Mouse (Mus musculus) ES-CJ7 (cell line): Measurements from ENCODE around the gene Pim3.

Source experiments
- DNase-seq: peaks from one replicate; pipeline ENCODE4 v3.0.0; 2011; ENCODE audit warnings: low read depth, low spot score

Gene Pim3

GRCm38 (mm10) chr15:88857361-88857760 lies 4.6 kb upstream of the Pim3 start:
- no peak for DNase-seq

DNA sequence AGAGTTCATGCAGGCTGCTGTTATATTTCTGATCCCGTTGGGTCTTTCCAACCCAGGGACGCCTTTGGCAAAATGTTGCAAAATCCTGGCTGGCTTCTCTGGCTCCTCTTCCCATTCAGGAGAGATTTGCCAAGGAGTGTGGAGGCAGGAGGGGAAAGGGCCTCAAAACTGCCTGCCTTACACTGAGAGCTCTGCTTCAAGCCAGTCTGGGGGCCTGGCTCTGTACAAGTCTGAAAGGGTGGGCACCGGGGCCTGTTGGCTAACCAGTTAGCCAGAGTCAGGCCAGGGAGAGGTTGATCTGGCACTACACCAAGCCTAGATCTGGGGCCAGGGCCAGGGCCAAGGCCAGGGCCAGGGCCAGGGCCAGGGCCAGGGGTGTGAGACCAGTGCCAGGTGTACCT lies 3.8 kb upstream of the Pim3 start:
- no peak for DNase-seq

DNA sequence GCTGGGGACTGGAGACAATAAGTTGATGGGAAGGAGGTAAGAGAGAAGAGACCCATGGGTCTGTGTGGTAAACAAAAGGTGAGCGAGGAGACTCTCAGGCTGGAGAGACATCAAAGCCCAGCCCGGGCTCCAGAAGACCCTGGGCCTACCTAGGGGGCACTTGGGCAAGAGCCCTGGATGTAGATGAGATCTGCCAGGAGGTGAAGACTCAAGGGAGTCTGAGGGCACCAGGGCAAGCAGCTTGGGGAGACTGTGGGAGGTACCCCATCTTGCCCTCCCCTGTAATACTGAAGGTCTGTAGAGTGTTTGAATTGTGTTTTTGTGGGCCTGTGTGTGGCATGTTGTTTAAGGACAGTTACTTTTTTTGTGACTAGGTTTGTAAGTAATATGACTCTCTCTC lies 3.3 kb upstream of the Pim3 start:
- DNase-seq = no peak

GRCm38 (mm10) chr15:88859206-88859970 lies 2.6 kb upstream of the Pim3 start:
- no peak for DNase-seq

GRCm38 (mm10) chr15:88860781-88861180 lies 1.2 kb upstream of the Pim3 start:
- DNase-seq = no peak

- peak; percentile 51 for DNase-seq
Observed at GRCm38 (mm10) chr15:88862881-88863694, 1.1 kb downstream of the Pim3 start.

DNA sequence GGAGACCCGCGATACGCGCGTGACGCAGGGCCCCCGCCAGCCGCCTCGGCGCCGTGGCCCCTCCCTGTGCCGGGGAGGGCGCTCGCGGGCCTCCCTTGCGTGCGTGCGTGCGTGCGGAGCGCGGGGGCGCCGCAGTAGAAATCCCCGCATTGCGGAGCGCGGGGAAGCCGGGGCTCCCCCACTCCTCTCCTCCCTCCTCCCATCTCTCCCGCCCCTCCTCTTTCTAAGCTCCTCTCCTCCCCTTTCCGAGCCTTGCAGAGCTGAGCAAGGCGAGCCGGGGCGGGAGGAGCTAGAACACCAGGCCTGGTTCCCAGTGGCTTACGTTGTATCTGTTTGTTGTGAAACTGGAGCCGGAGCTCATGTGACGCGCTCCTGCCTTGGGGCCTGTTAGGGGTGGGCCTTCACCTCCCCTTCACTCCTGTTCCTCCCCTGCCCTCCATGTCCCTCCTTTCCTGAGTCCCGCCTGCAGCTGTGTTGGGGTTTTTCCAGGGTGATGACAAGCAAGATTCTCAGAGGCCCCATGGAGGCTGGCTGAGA lies 1.8 kb downstream of the Pim3 start:
- DNase-seq = peak; percentile 94

DNA sequence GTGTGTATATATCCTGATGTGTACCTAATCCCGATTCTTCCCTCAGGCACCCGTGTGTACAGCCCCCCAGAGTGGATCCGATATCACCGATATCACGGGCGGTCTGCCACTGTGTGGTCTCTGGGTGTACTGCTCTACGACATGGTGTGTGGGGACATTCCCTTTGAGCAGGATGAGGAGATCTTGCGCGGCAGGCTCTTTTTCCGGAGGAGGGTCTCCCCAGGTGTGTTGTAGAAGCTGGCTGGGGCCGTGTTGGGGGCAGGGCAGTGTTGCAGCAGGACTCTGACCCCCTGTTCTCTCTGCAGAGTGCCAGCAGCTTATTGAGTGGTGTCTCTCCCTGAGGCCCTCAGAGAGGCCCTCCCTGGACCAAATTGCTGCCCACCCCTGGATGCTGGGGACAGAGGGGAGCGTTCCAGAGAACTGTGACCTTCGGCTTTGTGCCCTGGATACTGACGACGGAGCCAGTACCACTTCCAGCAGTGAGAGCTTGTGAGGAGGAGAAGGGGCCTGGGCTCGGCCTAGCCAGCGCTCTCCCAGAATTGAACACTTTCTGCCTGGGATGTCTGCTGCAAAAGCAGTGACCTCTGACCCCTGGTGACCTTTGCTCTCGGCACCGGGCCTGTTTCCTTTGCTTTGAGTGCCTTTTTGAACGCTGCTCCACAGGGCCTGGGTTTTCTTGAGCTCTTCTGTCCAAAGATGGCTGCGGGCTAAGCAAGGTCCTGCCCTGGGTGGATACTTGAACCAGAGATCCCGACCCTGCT lies 2.5 kb downstream of the Pim3 start:
- peak; percentile 32 for DNase-seq

DNA sequence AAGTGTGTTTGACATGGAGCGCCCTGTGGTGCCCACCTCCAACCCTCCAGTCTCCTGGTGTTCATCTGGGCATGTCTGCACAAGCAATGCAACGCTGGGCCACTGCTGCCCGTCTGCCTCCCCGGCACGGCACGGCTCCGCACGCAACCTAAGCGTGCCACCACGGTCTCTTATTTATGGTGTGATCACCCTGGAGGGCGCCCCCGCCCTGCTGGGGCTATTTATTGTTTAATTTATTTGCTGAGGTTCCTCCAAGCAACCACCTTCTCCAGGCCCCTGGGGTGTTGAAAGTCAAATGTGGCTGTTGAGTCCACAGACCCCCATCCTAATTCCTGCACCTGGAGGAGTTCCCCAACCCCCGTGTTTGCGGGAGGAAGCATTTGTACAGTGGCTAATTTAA lies 3.1 kb downstream of the Pim3 start:
- no peak for DNase-seq

DNA sequence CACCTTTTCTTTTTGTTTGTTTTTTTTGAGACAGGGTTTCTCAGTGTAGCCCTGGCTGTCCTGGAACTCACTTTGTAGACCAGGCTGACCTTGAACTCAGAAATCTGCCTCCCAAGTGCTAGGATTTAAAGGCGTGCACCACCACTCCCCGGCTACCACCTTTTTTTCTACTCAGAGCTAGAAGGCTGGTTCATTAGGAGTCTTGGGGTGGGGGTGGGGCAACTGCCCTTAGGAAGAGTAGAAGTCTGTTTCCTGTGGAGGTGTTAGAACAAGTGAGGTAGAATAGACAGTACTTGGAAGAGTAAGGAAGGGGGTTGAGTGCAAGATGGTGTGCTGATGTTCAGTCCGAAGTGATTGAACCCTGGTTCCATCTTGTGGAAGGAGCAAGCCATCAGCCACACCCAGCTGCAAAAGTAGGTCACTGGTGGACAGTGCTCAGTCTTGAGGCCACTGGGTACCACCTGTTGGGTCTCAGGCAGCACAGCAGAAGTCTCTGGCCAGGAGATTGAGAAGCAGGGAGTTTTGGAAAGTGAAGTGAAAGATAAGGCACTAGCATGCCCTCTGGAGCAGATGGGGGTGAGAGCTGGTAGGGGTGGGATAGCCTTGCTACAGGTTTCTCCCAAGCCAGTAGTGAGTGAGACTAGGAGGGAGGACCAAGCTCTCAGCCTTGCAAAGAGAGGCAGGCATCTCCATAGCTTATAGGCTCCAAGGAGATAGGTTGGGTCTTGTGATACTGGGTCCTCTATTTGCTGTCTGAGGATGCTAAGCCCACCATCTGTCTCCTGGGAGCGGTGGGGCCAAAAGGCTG lies 4.1 kb downstream of the Pim3 start:
- DNase-seq = peak; percentile 90

DNA sequence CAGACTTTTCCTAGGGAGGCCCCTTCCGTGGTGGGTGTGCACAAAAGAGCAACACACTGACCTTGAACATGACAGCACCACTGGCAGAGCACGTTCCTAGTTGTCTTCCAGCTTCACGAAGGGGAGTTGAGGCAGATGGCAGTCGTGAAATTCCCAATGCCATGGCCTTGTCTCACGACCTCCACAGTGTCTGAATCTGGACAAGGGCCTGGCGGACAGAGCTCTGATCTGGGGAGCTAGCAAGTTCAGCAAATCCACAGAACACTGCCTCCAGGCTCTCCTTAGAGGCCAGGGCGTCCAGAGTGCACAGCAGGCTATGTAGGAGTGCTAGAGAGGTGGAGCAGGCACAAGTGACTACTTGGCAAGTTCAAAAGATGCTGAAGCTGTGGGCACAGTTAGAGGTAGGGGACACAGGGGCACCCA lies 5.0 kb downstream of the Pim3 start:
- peak; percentile 56 for DNase-seq

GRCm38 (mm10) chr15:88867368-88868023 lies 5.5 kb downstream of the Pim3 start:
- peak; percentile 96 for DNase-seq

- DNase-seq = no peak
Observed at GRCm38 (mm10) chr15:88868024-88868742, 6.2 kb downstream of the Pim3 start.

GRCm38 (mm10) chr15:88870418-88871185 lies 8.6 kb downstream of the Pim3 start:
- DNase-seq = no peak

DNA sequence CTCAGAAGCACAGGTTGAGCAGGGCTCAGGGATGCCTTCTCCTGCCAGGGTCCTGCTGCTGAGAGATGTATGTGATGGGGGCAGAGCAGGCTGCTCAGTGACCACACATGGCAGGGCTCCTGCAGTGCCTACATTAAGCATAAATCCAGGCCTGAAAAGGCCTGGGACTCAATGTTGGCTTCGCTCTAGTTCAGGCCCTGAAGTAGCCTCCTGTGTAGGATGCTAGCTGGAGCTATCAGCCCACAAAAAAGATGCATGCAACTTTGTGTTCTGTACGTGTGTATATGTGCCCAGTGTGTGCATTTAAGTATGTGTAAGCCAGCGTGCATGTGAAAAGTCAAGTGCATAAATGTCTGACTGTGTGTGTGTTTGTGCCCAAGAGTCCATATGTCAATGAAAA lies 12.1 kb downstream of the Pim3 start:
- no peak for DNase-seq

DNA sequence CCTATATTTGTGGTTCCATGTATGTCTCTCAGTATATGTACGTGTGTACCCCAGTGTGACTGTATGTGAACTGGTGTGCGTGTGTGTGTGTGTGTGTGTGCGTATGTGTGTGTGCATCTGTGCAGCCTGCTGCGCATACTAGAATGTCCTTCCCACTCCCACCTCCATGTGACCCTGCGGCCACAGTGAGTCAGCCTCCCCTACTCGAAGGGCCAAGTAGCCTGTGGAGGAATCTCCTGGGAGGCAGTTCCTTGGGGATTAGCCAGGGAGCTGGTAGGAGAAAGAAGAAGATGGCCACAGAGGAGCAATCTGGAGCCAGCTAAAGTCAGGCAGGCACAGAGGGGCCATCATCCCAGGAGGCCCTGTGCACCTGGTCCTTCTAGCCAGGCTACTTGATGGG lies 12.5 kb downstream of the Pim3 start:
- no peak for DNase-seq

DNA sequence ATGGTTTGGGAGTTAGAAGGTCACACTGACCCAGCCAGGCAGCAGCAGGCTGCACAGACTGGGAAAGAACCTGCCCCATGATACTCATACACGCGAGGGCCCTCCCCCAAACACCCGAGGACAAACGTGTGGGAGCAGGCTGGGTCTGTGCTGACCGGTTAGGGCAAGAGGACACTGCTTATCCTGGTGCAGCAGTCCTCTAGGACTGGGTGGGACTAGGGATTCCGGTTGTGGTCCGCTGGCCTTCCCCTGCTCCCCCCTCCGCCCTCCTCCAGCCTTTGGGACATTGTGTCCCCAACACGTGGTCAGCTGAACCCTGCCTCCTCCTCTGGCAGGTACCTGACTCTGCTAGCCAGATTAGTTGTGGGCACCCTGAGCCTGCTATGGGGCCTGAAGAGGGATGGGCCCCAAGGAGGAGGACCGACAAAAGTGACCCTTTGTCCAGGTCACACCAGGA lies 13.7 kb downstream of the Pim3 start:
- DNase-seq = no peak

- peak; percentile 81 for DNase-seq
Observed at GRCm38 (mm10) chr15:88876155-88877020, 14.4 kb downstream of the Pim3 start.
